Mouse (Mus musculus) embryonic fibroblast, embryonic 13.5 days (primary cell): ENCODE measurements around the gene Gm3417. TPM values are rescaled to one million over a fixed set of nuclear protein-coding genes. Genes with fewer than 3 reads are reported as not detected.
A peak's percentile ranks its signal among the peaks of the same experiment; 100 is the strongest.
"Not testable (repeated sequence)": the region's sequence is repeated elsewhere in the genome, so short reads cannot be mapped to it uniquely, and the experiment has no call there.

Source experiments
- H3K27ac ChIP-seq: 2 replicates; pipeline ENCODE4 v1.5.1; 2012; ENCODE audit warnings: low read length, control low read depth, inconsistent platforms; ENCODE audit not compliant: insufficient read depth
- H3K4me1 ChIP-seq: 2 replicates; pipeline ENCODE4 v1.6.1; 2011; ENCODE audit warnings: low read length; ENCODE audit not compliant: control insufficient read depth, insufficient read depth
- H3K4me3 ChIP-seq: 2 replicates; pipeline ENCODE4 v1.5.1; 2011; ENCODE audit warnings: mild to moderate bottlenecking, control low read depth, low read length; ENCODE audit not compliant: insufficient read depth
- polyA plus RNA-seq: library from polyadenylated mRNA; stranded (reverse); fragments of >200 nt; gene quantifications from 2 replicates; pipeline ENCODE4 v1.2.4, GENCODE M21; 2011; ENCODE audit warnings: low read depth; ENCODE audit not compliant: missing spikeins, insufficient read length

Gm3417 gene
- not detected in 2 replicates for polyA plus RNA-seq

DNA sequence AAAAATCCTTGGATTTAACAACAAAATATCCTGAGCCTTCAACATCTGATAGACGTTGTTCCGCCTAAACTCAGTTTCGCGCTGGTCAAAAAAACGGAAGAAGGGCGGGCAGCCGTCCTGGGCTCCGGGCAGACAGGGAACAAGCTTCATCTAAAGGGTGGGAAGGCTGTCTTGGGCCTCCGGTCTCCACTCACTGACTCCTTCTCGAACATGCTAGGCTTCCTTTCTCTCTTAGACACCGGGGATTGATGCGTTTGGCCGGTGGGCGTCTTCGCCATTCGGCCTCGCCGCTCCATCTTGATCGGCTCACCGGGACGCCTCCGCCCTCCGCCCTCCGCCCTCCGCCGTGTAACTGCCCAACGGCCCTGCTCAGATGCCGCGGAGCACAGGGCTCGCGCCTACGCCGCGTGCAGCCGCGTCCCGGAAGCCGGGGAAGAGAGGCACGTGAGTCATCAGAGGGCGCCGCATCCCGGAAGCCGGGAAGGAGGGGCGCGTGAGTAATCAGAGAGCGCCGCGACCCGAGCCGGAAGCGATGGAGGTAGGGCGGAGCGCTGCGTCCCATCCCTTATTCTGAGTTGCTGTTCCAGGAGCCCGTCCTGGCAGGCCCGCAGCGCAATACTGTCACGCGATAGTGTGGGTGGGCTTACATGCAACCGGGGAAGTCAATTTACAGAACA lies at the start of gene Gm3417, which contains the start of gene 9030025P20Rik:
TSS of gene Gm3417 (minus strand) at position 429 of the 677 bp plus-strand sequence.
TSS of gene 9030025P20Rik (plus strand) at position 107 of the 677 bp plus-strand sequence.
- H3K4me1 ChIP-seq, H3K4me3 ChIP-seq, H3K27ac ChIP-seq: not testable (repeated sequence)

- not testable (repeated sequence) for H3K4me1 ChIP-seq, H3K4me3 ChIP-seq, H3K27ac ChIP-seq
These were observed 46.9 kb upstream of the Gm3417 start for GRCm38 (mm10) chr17:15025513-15025912.

GRCm38 (mm10) chr17:15024502-15025193 lies 46.1 kb upstream of the Gm3417 start:
- H3K27ac ChIP-seq, H3K4me3 ChIP-seq, H3K4me1 ChIP-seq: not testable (repeated sequence)

GRCm38 (mm10) chr17:15023878-15024492 lies 45.4 kb upstream of the Gm3417 start:
- H3K4me3 ChIP-seq, H3K27ac ChIP-seq, H3K4me1 ChIP-seq: not testable (repeated sequence)

DNA sequence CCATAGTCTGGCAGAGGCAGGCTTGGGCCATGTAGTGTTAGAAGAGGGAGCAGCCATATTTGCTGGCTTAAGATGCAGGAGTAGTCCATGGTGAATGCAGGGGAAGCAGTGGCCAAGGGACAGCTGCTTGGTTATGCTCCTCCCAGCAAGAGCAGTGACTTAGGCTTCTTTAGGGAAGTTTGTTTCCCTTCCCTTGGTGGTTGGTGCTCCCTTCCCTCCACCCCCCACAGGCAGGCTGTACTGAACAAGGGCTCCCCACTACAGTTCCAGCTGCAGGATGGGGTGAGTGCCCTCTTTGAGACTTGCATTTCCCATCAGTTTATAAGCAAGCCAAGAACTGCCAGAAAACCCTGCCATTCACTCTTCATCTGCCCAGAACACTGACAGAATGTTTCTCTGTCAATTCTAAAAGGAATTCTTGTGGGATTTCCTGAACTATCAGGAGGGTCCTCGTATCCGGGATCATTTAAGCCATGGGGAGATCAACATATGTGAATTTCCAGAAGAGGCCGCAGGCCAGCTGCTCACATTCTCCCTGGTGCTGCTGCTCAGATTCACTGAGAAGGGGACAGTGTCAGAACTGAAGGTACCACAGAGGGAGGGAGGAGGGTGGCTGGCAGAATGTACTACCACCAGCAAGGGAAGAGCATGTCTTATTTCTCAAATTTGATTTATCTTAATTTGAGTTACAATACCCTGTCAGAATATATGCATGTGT lies 43.1 kb upstream of the Gm3417 start:
- H3K4me3 ChIP-seq, H3K4me1 ChIP-seq: not testable (repeated sequence)
- H3K27ac ChIP-seq: peak overlapping the region; percentile 15; the same call in 1 of the 2 replicates

DNA sequence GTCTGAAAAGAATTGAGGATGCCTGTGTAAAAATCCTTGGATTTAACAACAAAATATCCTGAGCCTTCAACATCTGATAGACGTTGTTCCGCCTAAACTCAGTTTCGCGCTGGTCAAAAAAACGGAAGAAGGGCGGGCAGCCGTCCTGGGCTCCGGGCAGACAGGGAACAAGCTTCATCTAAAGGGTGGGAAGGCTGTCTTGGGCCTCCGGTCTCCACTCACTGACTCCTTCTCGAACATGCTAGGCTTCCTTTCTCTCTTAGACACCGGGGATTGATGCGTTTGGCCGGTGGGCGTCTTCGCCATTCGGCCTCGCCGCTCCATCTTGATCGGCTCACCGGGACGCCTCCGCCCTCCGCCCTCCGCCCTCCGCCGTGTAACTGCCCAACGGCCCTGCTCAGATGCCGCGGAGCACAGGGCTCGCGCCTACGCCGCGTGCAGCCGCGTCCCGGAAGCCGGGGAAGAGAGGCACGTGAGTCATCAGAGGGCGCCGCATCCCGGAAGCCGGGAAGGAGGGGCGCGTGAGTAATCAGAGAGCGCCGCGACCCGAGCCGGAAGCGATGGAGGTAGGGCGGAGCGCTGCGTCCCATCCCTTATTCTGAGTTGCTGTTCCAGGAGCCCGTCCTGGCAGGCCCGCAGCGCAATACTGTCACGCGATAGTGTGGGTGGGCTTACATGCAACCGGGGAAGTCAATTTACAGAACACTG lies 31.3 kb upstream of the Gm3417 start, which contains the start of gene Gm3435:
TSS of gene Gm3435 (plus strand) at position 471 of the 708 bp plus-strand sequence.
- H3K4me1 ChIP-seq, H3K4me3 ChIP-seq, H3K27ac ChIP-seq: not testable (repeated sequence)

GRCm38 (mm10) chr17:15009088-15009487 lies 30.5 kb upstream of the Gm3417 start:
- not testable (repeated sequence) for H3K4me3 ChIP-seq, H3K4me1 ChIP-seq, H3K27ac ChIP-seq

GRCm38 (mm10) chr17:15000047-15000446 lies 21.5 kb upstream of the Gm3417 start:
- H3K4me3 ChIP-seq, H3K4me1 ChIP-seq, H3K27ac ChIP-seq: not testable (repeated sequence)

DNA sequence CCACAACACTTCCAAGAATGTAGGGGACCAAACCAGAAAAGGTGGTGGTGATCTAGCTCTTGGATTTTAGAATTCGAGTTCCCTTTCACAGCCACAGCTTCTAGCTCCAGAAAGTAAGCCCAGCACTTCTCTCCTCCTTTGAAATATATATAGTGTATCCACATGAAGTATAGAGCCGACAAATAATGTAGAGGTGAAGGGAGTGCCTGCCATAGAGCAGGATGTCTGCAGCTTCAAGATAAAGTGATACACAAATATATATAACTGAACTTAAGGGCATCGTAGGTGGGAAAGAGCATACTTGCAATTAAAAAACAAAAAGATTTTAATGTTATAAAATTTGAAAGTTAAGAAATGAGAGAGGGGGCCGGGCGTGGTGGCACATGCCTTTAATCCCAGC lies 15.6 kb upstream of the Gm3417 start:
- not testable (repeated sequence) for H3K4me1 ChIP-seq, H3K4me3 ChIP-seq, H3K27ac ChIP-seq

GRCm38 (mm10) chr17:14993139-14993832 lies 14.7 kb upstream of the Gm3417 start:
- H3K27ac ChIP-seq, H3K4me3 ChIP-seq, H3K4me1 ChIP-seq: not testable (repeated sequence)

DNA sequence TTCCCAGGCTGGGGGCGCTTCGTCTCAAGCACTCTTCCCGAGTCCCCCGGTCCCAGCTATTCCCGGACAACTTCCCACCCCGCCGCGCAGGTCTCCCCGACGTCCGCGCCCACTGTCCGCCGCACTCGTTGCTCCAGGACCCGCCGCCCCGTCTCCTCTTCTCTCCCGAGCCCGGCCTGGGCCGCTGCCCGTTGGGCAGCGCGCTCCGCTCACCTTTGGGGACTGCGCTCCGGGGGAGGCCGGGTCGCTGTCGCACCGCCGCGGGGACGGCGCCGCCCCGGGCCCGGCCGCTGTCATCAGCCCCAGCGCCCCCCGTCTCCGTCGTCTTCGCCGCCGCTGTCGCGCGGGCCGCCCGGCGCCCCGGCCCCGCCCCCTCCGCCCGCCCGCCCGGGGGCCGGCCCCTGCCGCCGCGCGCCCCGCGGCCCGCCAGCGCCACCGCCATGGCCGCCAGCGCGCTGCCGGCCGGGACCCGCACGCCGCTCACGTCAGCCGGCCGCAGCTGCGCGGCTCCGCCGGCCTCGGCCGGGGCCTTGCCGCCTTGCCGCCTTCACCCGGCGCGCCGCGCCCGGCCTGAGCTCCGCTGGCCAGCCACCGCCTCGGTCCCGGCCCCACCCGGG lies 14.0 kb upstream of the Gm3417 start:
- not testable (repeated sequence) for H3K4me3 ChIP-seq, H3K27ac ChIP-seq, H3K4me1 ChIP-seq

DNA sequence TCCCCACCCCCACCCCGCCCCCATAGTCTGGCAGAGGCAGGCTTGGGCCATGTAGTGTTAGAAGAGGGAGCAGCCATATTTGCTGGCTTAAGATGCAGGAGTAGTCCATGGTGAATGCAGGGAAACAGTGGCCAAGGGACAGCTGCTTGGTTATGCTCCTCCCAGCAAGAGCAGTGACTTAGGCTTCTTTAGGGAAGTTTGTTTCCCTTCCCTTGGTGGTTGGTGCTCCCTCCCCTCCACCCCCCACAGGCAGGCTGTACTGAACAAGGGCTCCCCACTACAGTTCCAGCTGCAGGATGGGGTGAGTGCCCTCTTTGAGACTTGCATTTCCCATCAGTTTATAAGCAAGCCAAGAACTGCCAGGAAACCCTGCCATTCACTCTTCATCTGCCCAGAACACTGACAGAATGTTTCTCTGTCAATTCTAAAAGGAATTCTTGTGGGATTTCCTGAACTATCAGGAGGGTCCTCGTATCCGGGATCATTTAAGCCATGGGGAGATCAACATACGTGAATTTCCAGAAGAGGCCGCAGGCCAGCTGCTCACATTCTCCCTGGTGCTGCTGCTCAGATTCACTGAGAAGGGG lies 11.6 kb upstream of the Gm3417 start:
- not testable (repeated sequence) for H3K4me3 ChIP-seq, H3K4me1 ChIP-seq, H3K27ac ChIP-seq

DNA sequence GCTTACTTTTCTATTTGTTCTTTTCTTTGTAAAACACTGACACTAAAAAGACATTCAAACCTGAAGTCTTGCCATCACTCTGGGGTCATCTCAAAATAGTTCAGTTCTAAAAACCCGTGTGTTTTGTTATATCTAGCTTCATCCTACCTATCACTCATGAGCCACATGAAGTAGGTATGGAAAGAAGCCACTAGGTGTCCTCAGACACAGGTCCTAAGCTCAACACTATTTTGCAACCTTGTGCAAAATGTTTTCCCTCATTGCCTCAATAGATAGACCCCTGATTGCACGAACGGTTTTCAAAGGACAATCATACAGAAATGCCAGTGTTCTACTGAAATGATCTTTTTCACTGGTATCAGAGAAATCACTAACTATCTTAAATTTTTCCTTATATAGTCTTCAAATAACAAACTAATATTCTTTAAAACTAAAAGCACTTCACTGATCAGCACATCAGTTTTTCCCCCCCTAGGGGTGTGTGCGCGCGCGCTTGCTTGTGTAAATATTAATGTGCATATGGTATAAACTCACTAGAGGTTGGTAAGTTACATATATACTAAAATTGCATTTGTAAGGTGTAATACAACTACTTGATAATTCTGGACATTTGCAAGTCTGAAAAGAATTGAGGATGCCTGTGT lies 750 bp downstream of the Gm3417 start:
- not testable (repeated sequence) for H3K4me1 ChIP-seq, H3K4me3 ChIP-seq, H3K27ac ChIP-seq
